Mouse (Mus musculus) cerebellum, postnatal 4 days (tissue): Measurements from ENCODE around the gene Pla2g6.

Source experiments
- DNase-seq, 2 experiments: peaks; one replicate each; pipeline ENCODE4 v3.0.0; 2022; ENCODE audit warnings: low spot score in 2 of 2, mixed read lengths in 1 of 2

Gene Pla2g6

DNA sequence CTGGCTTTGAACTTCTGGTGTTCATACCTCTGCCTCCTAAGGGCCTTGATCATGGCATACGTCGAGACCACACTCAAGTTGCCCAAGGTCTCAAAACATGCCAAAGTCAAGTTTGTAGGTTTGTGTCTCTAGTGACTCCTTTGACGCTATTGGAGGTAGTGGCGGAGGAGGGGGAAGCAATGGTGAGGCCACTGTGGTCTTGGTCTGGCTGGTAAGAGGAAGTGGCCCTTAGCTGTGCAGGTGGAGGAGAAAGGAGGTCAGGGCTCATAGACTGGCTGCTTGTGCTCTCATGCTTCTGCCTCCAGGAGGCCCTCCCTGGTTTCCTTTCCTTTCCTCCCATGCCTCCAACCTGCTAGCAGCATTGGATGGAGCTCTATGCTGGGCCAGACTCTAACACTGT is 22.7 kb upstream of the Pla2g6 start:
- no peak for DNase-seq

DNA sequence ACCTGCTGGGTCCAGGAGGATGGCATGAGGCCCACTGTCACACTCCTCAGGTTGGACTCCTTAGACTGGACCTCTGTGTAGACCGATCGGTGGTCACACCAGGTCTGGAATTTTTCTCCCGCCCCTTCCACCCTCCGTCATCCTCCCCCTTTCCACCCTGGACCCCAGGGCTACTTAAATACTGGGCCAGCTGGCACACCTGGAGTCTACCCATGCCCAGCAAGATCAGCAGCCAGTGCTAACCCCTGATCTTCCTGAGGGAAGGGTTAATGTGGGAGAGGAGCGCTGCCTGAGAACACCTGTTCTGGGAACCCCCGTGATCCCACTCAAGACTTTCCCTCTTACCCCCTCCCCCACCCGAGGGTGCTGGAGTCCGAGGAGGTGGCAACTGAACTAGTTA is 20.5 kb upstream of the Pla2g6 start:
- DNase-seq, result no peak

DNA sequence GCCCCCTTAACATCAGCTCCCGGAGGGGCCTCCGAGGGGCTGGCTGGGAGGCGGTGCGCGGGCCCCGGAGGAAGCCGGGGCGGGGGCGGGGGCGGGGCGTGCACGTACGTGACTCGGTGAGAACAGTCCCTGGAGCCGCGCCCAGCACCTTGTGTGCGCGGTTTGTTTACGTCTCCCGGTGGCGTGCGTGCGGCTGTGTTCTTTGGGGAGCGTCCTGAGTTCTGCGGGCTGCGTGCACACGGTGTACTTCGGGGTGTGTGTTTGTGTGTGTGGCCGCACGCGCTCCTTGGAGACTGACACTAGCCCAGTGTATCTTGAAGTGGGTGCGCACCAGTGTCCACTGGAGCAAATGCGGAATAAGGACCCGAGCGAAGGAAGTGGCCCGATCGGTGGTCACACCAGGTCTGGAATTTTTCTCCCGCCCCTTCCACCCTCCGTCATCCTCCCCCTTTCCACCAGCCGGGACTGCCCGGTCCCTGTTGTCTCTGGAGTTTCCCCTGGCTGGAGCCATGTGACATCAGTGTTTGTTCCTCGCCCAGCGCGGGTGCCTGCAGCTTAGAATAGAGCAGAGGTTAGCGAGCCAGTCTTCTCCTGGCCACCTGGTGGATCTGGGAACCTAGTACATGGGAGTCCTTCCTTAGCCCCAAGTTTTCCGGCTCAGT is 19.8 kb upstream of the Pla2g6 start:
- DNase-seq, result no peak

GRCm38 (mm10) chr15:79347165-79347844 is 19.1 kb upstream of the Pla2g6 start:
- peak; percentile 74 to 91 for DNase-seq

- DNase-seq, result no peak
These were observed 18.0 kb upstream of the Pla2g6 start, which contains the start of gene Maff for GRCm38 (mm10) chr15:79346051-79346793. Gene Maff, plus strand, starts transcription at chr15:79346621.

DNA sequence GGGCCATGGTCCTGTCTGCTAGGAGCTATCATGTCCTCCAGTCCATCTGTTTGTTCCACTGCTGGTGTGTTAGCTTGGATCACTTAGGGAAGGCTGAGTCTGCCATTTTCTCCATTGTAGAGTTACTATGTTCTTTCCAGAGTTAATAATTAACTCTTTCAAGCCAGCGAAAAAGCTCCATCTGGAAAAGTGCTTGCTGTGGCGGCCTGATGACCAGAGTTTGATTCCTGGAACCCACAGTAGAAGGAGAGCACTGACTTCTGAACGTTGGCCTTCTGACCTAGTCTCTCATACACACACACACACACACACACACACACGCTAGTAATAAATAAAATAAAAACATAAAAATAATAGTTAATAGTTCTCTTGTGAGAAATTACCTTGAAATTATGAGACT is 16.4 kb upstream of the Pla2g6 start:
- no peak for DNase-seq

DNA sequence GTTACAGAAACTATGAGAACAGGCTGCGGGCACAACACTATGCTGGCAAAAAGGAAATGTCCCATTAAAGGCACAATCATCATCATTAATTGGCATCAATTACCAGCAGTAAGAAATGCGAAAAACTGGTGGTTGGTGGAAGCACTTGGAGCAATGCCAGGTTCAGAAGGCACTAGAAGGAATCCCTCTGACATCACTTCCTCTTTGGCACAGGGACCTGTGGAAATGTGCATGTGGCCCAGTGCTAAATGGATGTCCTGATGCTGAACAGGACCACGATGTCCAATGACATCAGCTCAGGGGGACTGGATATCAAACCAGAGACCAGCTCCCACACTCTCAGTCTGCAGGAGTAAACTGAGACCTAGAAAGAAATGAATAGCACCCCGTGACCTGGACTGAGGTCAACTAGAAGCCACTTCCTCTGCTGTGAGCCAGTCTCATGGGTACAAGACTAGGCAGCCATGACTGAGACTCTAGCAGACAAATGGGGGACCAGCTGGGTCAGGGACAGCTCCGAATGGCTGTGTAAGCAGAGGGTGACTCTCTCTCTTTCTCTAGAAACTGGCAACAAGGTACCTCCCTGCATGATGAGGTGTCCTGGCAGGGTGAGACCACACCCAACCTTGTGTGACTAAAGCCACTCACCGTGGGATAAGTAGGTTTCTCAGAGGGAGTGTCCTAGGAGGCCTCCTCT is 14.6 kb upstream of the Pla2g6 start:
- no peak for DNase-seq

DNA sequence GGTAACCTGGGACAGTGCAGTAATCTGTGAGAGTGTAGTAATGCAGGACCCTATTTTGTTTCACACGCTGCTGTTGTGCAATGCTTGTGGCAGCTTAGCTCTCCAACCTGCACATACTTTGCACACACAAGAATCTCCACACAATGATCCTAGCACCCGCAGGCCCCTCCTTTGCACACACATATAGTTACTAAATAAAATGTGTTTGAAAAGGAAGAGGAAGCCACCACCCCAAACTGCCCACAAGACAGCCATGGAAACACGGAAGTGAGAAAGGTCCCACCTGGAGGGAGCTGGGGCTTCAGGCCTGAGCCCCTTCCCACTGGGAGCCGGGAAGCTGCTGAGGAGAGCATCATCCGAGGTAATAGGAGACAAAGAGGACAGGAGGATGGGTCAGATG is 10.8 kb upstream of the Pla2g6 start:
- DNase-seq, result no peak

GRCm38 (mm10) chr15:79335061-79335655 is 7.0 kb upstream of the Pla2g6 start:
- no peak for DNase-seq

DNA sequence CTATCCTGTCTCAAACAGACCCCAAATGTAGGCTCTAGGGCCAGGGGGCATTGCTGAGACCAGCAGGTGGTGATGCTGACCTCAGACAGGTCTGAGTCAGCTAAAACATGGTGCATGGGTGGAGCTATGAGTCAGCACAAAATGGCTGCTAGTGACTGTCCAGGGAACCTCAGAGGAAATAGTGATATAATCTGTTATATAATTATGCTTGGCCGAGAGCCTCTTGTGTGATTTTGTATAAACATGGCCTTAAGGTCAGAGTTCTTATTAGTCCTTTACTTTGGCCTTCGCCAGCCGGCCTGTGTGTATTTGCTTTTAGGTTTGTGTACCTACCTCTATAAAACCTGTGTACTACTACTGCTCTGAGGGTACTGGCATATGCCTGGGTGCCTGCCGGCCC is 5.2 kb upstream of the Pla2g6 start:
- no peak for DNase-seq

DNA sequence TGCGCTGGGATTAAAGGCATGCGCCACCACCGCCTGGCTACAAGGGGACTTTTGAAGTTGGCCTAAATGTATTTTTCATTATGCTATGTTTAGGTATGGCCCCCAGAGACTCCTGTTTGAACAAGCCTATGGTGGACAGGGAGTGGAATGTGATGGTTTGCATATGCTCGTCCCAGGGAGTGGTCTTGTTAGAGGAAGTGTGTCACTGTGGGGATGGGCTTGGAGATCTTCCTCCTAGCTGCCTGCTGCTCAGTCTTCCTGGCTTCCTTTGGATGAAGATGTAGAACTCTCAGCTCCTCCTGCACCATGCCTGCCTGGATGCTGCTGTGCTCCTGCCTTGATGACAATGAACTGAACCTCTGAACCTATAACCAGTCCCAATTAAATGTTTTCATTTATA is 2.3 kb upstream of the Pla2g6 start:
- no peak for DNase-seq

GRCm38 (mm10) chr15:79329979-79330363 is 1.8 kb upstream of the Pla2g6 start:
- DNase-seq, result no peak

- no peak for DNase-seq
These were observed 1.3 kb upstream of the Pla2g6 start for GRCm38 (mm10) chr15:79329346-79329978.

DNA sequence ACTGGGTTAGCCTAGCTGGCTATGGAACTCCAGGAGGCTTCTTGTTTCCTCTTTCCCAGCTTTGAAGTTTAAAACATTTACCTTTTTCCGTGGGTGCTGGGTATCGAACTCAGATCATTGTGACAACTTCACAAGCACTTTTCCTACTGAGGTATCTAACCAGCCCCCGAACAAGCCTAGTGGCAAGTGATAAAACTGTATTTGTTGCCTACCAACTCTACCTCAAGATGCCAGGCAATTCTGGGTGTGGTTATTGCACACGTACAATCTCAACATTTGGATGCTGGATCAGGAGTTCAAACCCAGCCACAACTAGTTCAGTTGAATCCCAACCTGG is 717 bp upstream of the Pla2g6 start:
- no peak for DNase-seq

DNA sequence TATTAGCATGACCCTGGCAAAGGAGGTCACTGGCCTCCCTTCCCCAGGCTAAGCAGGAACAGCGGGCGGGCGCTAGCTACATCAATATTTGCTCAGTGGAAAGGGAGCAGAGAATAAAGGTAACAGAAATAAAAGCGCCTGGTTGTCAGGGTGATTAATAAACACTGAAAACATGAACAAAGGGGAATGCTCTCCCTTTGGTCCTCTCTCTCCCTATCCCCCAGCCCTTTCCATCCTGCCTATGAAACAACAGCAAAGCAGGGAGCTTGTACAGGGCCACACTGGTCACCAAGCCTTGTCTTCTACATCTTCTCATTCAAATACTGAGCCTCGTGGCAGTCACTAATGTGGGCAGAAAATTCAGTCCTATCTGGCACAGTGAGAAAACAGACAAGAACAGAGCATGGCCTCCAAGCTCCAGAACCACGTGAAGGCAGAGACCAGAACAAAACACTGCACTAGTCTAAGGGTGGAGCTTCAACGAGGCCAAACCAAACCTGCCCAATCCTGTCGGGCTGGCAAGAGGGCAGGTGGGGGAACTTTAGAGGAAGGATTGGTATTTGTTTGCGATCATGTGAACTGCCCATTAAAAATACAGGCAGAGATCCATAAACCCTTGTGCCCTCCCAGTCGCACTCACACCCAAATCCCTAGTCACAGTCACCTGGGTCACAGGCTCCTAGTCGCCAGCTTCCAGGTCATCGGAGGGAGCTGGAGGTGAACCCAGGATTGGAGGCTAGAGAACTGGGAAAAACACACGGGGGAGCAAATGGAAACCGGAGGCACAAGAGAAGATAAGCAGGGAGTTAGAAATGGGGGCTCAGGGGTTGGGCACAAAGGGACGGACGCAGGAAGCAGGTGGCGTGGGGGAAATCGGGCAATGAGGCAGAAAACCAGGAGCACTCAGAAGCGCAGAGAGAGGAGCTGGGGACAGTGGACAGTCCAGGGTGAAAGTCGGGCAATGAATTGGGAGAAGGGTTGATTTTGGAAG is 924 bp downstream of the Pla2g6 start:
- DNase-seq, result no peak

- DNase-seq, result no peak
These were observed 1.9 kb downstream of the Pla2g6 start for GRCm38 (mm10) chr15:79326264-79326663.

DNA sequence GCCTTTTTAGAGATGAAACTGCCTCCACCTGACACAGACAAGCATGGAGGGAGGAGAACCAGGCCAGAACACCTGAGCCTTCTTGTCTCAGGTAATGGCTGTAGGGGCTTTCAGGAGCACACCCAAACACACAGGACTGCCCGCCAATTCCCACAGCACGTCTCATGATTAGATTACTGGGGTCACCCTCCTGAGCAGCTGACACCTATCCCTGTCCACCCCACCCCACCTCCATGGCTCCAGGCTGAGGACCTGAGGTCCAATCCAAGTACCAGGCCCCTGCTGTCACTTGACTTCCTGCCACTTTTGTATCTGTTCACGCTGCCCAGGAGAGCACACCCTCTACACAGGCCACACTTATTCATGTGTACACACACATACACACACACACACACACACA is 2.4 kb downstream of the Pla2g6 start:
- no peak for DNase-seq

- no peak for DNase-seq
These were observed 3.8 kb downstream of the Pla2g6 start for GRCm38 (mm10) chr15:79324373-79324772.

GRCm38 (mm10) chr15:79323791-79324155 is 4.4 kb downstream of the Pla2g6 start:
- DNase-seq, result no peak

GRCm38 (mm10) chr15:79322991-79323790 is 5.0 kb downstream of the Pla2g6 start:
- no peak for DNase-seq
